Mouse (Mus musculus) midbrain, postnatal 0 days (tissue): ENCODE measurements around the gene Olfr807. TPM values are rescaled to one million over a fixed set of nuclear protein-coding genes. Genes with fewer than 3 reads are reported as not detected.

Experiments
- ATAC-seq: fragments of 200-750 bp; cut with Nextera tagmentation; 2 replicates; pipeline ENCODE4 v1.8.0; 2017; ENCODE audit warnings: moderate number of reproducible peaks, mild to moderate bottlenecking, moderate TSS enrichment, moderate library complexity; ENCODE audit not compliant: low FRiP score
- DNase-seq: peaks from one replicate; pipeline ENCODE4 v3.0.0-alpha.2; 2015; ENCODE audit warnings: low spot score
- H3K27ac ChIP-seq: fragments of 300-500 bp; sonication (generic); 2 replicates; pipeline ENCODE4 v1.5.1; 2014; ENCODE audit warnings: low read depth, mild to moderate bottlenecking, low read length, mixed read lengths
- H3K27me3 ChIP-seq: fragments of 300-500 bp; sonication (generic); 2 replicates; pipeline ENCODE4 v1.6.1; 2014; ENCODE audit warnings: low read length, control low read depth, mixed read lengths; ENCODE audit not compliant: insufficient read depth
- H3K36me3 ChIP-seq: fragments of 300-500 bp; sonication (generic); 2 replicates; pipeline ENCODE4 v1.6.1; 2014; ENCODE audit warnings: low read length, control low read depth, mixed read lengths; ENCODE audit not compliant: insufficient read depth
- H3K4me1 ChIP-seq: fragments of 300-500 bp; sonication (generic); 2 replicates; pipeline ENCODE4 v1.6.1; 2014; ENCODE audit warnings: mild to moderate bottlenecking, control low read depth, antibody characterized with exemption, low read length, mixed read lengths; ENCODE audit not compliant: insufficient read depth
- H3K4me2 ChIP-seq: fragments of 300-500 bp; sonication (generic); 2 replicates; pipeline ENCODE4 v1.6.1; 2014; ENCODE audit warnings: low read depth, mild to moderate bottlenecking, low read length, mixed read lengths; ENCODE audit not compliant: poor library complexity, severe bottlenecking
- H3K4me3 ChIP-seq: fragments of 300-500 bp; sonication (generic); 2 replicates; pipeline ENCODE4 v1.5.1; 2014; ENCODE audit warnings: low read depth, mild to moderate bottlenecking, low read length, moderate library complexity
- H3K9ac ChIP-seq: fragments of 300-500 bp; sonication (generic); replicated peaks from 2 replicates; pipeline ENCODE4 v1.6.1; 2014; ENCODE audit warnings: mild to moderate bottlenecking, low read length, moderate library complexity, mixed read lengths; ENCODE audit not compliant: poor library complexity, severe bottlenecking
- H3K9me3 ChIP-seq: fragments of 300-500 bp; sonication (generic); 2 replicates; pipeline ENCODE4 v1.6.1; 2016; ENCODE audit warnings: low read length, control low read depth
- CTCF ChIP-seq: IDR thresholded peaks from 2 replicates; pipeline ENCODE4 v1.5.1; 2016; ENCODE audit warnings: antibody characterized with exemption, mild to moderate bottlenecking
- WGBS: fragments of 180-500 bp; shearing (Covaris S2); extraction: QIAGEN DNeasy Blood & Tissue Kit; methylation state at CpG from one replicate; pipeline ENCODE4 v1.1.7; 2014; 5-methylcytosine and 5-hydroxymethylcytosine counted together
- polyA plus RNA-seq: library from polyadenylated mRNA; unstranded; fragments of >200 nt; fragmentation: Nextera tagmentation; extraction: Ambion mirVana; gene quantifications from 2 replicates; pipeline ENCODE4 v1.2.1, GENCODE M21; 2015
- total RNA-seq: library from RNA; depleted of rRNA; stranded (reverse); fragments of >200 nt; gene quantifications from 2 replicates; pipeline ENCODE4 v1.2.3, GENCODE M21; 2014; rRNA removed

The Olfr807 gene
- total RNA-seq (not detected in 2 replicates), polyA plus RNA-seq (not detected in 2 replicates)

DNA sequence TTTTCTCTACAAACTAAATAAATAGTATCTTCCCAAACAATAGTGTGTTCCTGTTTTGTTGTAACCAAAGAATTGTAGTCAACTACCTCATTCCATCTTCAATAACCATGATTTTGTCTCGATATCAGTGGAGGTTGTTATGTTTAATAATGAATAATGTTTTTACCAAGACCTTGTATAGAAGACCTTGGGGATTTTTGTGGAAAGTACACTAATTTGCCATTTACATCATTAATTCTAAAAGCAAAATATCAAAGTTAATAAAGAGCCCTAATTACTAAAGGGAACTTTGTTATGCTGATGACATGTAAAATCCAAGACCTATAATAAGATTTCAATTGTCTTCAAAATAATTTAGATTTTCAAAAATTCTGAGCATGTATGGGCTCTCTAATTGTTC is at the start of gene Olfr807:
Olfr807 (minus strand) TSS at position 101 of the 400 bp plus-strand sequence.
- H3K36me3 ChIP-seq: no peaks in the 10 kb centered on the region
- no peak for TF ChIP-seq CTCF
- H3K27ac ChIP-seq: no peak within 1 kb of the TSS
- no peaks in the 10 kb centered on the region for H3K27me3 ChIP-seq
- DNase-seq (no peak), ATAC-seq (no peak)
- H3K4me2 ChIP-seq: no peak within 1 kb of the TSS
- 88% methylated on average over 1 of the region's 1 CpGs for WGBS
- H3K4me1 ChIP-seq: no peaks in the 10 kb centered on the region
- no peak within 1 kb of the TSS for H3K4me3 ChIP-seq
- no peak within 1 kb of the TSS for H3K9ac ChIP-seq
- no peaks in the 10 kb centered on the region for H3K9me3 ChIP-seq

DNA sequence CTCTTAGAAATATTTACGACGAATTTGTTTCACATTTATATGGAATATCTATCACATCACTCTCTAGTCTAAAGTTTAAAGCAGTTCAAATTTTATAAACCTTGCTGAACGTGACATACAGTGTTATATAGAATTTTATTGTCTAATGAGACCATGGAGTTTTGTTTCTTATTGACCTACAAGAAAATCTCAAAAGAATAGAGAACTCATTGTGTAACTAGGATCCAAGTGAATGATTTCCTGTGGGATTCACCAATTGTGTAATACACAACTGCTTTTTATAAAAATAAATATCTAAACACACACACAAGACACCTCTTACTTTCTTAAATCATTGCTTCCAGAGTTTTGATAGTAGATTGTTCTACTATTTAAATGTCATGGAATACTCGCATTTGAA is 46.7 kb upstream of the Olfr807 start, which contains the start of gene Olfr811:
Olfr811 (minus strand) TSS at position 101 of the 400 bp plus-strand sequence.
- H3K36me3 ChIP-seq: no peaks in the 10 kb centered on the region
- H3K4me2 ChIP-seq: no peak within 1 kb of the TSS
- 86% methylated on average over 4 of the region's 4 CpGs for WGBS
- TF ChIP-seq CTCF: no peak
- no peak within 1 kb of the TSS for H3K27ac ChIP-seq
- no peaks in the 10 kb centered on the region for H3K4me1 ChIP-seq
- no peaks in the 10 kb centered on the region for H3K27me3 ChIP-seq
- no peak within 1 kb of the TSS for H3K4me3 ChIP-seq
- DNase-seq (no peak), ATAC-seq (no peak)
- no peak within 1 kb of the TSS for H3K9ac ChIP-seq
- H3K9me3 ChIP-seq: no peaks in the 10 kb centered on the region

DNA sequence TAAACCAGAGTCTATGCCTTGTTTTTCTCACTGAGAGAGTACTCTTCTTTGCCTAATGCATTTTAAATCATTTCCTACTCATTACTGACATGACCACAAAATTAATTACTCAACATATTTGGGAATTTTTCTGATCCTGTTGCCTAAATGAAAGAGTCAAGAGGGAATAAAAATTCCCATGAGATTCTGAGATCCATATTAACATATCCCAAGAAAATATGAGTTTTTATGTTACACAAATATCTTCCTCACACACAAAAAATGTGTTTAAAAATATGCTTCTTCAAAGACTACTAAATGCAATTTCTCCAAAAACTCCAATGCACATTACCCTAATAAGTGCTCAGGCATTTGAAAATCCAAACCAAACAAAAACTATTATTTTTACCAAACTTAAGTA is 37.2 kb upstream of the Olfr807 start, which contains the start of gene Olfr810:
Olfr810 (minus strand) TSS at position 101 of the 400 bp plus-strand sequence.
- no peak for TF ChIP-seq CTCF
- no peak within 1 kb of the TSS for H3K9ac ChIP-seq
- no peaks in the 10 kb centered on the region for H3K36me3 ChIP-seq
- no peak for DNase-seq
- H3K27me3 ChIP-seq: no peaks in the 10 kb centered on the region
- H3K4me1 ChIP-seq: no peaks in the 10 kb centered on the region
- H3K4me2 ChIP-seq: no peak within 1 kb of the TSS
- no peak within 1 kb of the TSS for H3K27ac ChIP-seq
- no peak within 1 kb of the TSS for H3K4me3 ChIP-seq
- ATAC-seq: no peak
- no peaks in the 10 kb centered on the region for H3K9me3 ChIP-seq

DNA sequence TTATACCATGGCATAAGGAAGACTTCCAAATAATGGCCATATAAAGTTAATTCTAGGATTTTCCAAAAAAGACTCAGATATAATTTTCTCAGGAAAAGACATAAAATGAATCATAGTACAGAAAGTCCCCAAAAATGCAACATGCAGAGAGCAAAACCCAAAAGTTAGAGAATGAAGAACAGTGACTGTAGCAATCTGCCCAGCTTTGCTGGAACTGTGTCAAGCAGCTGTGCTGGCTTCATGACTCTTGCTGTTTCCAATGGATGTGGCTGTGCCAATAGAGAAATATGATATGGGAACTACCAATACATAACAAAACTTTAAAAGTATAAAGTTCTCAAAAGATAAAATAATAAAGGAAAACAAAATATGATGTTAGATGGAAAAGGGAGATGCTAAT is 20.5 kb upstream of the Olfr807 start:
- Histone ChIP-seq H3K27me3 (no peaks in the 10 kb centered on the region), H3K36me3 (no peaks in the 10 kb centered on the region), H3K4me1 (no peaks in the 10 kb centered on the region), H3K4me3 (no peak overlapping the region), H3K4me2 (no peak overlapping the region), H3K9ac (no peak overlapping the region), H3K27ac (no peak overlapping the region), H3K9me3 (no peaks in the 10 kb centered on the region)
- DNase-seq (no peak), ATAC-seq (no peak)
- TF ChIP-seq CTCF: no peak

DNA sequence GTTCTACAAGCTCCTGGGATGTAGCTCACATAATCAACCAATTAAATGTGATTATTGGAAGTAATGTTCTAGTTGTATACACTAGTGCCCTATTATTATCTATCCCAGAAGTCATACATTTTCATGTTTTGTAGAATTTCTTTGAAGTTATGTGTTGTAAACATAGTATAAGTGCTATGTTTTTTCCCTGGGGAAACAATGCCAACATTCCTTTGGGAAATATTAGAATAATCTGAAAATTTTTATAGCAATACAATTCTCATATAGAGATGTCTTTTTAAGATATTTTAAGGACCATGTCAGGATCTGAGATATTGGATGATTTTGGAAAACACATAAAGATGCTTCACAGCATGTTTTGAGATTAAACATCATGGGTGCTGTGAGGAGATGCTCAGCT is 16.7 kb upstream of the Olfr807 start, which contains the start of gene Olfr809:
Olfr809 (plus strand) TSS at position 301 of the 400 bp plus-strand sequence.
- no peaks in the 10 kb centered on the region for H3K27me3 ChIP-seq
- H3K4me3 ChIP-seq: no peak within 1 kb of the TSS
- TF ChIP-seq CTCF: no peak
- H3K4me1 ChIP-seq: no peaks in the 10 kb centered on the region
- H3K27ac ChIP-seq: no peak within 1 kb of the TSS
- H3K9ac ChIP-seq: no peak within 1 kb of the TSS
- ATAC-seq (no peak), DNase-seq (no peak)
- H3K36me3 ChIP-seq: no peaks in the 10 kb centered on the region
- no peaks in the 10 kb centered on the region for H3K9me3 ChIP-seq
- no peak within 1 kb of the TSS for H3K4me2 ChIP-seq

DNA sequence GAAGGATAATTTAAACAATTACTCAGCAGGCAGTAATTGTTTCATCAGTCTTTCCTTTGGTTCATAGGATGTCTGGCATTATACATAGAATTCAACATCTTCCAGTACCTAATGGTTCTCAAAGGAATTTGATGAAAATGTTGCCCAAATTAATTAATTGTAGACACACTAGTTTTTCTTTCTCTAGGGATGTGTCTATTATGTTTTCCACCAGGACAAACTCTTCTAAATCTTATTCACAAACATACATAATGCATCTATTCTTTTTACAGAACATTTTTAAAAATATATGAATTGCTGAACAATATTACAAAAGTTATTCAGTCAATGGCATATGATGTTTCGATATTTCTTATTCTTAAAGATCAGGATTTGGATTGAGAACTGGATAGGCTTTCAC is 7.6 kb upstream of the Olfr807 start, which contains the start of gene Olfr808:
Olfr808 (plus strand) TSS at position 301 of the 400 bp plus-strand sequence.
- Histone ChIP-seq H3K36me3 (no peaks in the 10 kb centered on the region), H3K4me1 (no peaks in the 10 kb centered on the region), H3K4me2 (no peak within 1 kb of the TSS), H3K9me3 (no peaks in the 10 kb centered on the region), H3K4me3 (no peak within 1 kb of the TSS), H3K9ac (no peak within 1 kb of the TSS), H3K27me3 (no peaks in the 10 kb centered on the region), H3K27ac (no peak within 1 kb of the TSS)
- DNase-seq (no peak), ATAC-seq (no peak)
- no peak for TF ChIP-seq CTCF
- 93% methylated on average over 1 of the region's 1 CpGs for WGBS
